Comparison of ENCODE assay signal across 17 mouse cellular contexts in the genomic region with DNA sequence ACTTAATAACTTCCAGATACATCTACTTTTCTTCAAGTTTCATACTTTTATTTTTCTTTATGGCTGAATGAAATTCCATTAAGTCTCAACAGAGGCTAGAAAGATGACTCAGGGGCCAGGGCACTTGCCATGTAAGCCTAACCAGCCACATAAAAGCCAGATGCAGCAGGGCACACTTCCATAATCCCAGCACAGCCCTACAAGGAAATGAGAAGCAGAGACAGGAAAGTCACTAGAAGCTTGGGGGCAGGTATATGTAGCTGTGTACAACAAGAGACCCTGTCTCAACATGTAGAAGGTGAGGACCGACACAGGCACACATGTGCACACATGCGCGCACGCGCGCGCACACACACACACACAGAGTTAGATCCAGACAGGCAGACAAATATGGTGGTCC. TPM values are rescaled to one million over a fixed set of nuclear protein-coding genes. Genes with fewer than 3 reads are reported as not detected.
A peak's percentile ranks its signal among the peaks of the same experiment; 100 is the strongest.
DNase-seq lines count a peak whose midpoint lies in the region; ATAC-seq and TF ChIP-seq lines count a peak whose summit lies in the region.
"Had no signal": no experiment of that assay in that cellular context is flagged by ENCODE, and none has a peak within 500 bp of the region (broad histone marks: within the 10 kb centered on the region; RNA-seq: fewer than 3 reads in every experiment).

No protein-coding gene starts in this region.

- peaks cover 6% of the 10 kb centered on the region; the same call in 1 of the 2 replicates for H3K36me3 ChIP-seq in liver, embryonic 12.5 days
- no peaks in the 10 kb centered on the region; the same call in 1 of the 2 replicates for H3K36me3 ChIP-seq in liver, embryonic 11.5 days (ENCODE audit: control insufficient read depth, insufficient read depth, low read length)
- H3K36me3 ChIP-seq in stomach, embryonic 15.5 days = no peaks in the 10 kb centered on the region
- H3K36me3 ChIP-seq in thymus, adult 2 months (ENCODE audit: control insufficient read depth, insufficient read depth, low read length) = no peaks in the 10 kb centered on the region

- no peak overlapping the region for H3K9ac ChIP-seq in liver, embryonic 12.5 days
- no peak overlapping the region for H3K9ac ChIP-seq in liver, embryonic 11.5 days (ENCODE audit: low read depth, low read length)
- H3K9ac ChIP-seq in stomach, embryonic 15.5 days = no peak overlapping the region
- H3K9ac ChIP-seq: limb, embryonic 15.5 days had no signal

- no peak for ATAC-seq in liver, embryonic 12.5 days
- no peak for ATAC-seq in liver, embryonic 11.5 days (replicated peaks; ENCODE audit: low FRiP score)
- 0 out of 2 replicates have a peak, but pooled peaks have one; percentile 16 for ATAC-seq in stomach, embryonic 15.5 days (ENCODE audit: insufficient read depth, low FRiP score, low read depth)
- ATAC-seq: hindbrain, postnatal 0 days; lung, postnatal 0 days had no signal

- H3K4me1 ChIP-seq in liver, embryonic 12.5 days = peaks cover 94% of the 10 kb centered on the region
- peaks cover 62% of the 10 kb centered on the region for H3K4me1 ChIP-seq in liver, embryonic 11.5 days (replicated peaks; ENCODE audit: control insufficient read depth, insufficient read depth, low read length)
- 0 out of 2 replicates have a peak, but pooled peaks cover 5% of the 10 kb centered on the region for H3K4me1 ChIP-seq in stomach, embryonic 15.5 days
- H3K4me1 ChIP-seq in thymus, adult 2 months (replicated peaks; ENCODE audit: control insufficient read depth, insufficient read depth, low read length) = no peaks in the 10 kb centered on the region

- H3K27ac ChIP-seq in liver, embryonic 12.5 days = peak overlapping the region; percentile 8; the same call in 1 of the 2 replicates
- H3K27ac ChIP-seq in liver, embryonic 11.5 days (ENCODE audit: low read depth, low read length) = no peak overlapping the region
- H3K27ac ChIP-seq in stomach, embryonic 15.5 days = no peak overlapping the region
- H3K27ac ChIP-seq in thymus, adult 2 months (ENCODE audit: control insufficient read depth, insufficient read depth, low read length) = no peak overlapping the region
- H3K27ac ChIP-seq: heart, adult 2 months; hindbrain, postnatal 0 days; left cerebral cortex, adult 2 months; limb, embryonic 15.5 days had no signal

- WGBS in liver, embryonic 12.5 days (ENCODE audit: insufficient replicate concordance) = 96% methylated on average over 7 of the region's 7 CpGs
- WGBS in liver, embryonic 11.5 days = 96% methylated on average over 7 of the region's 7 CpGs
- 93% methylated on average over 7 of the region's 7 CpGs for WGBS in stomach, embryonic 15.5 days
- WGBS in thymus, adult 2 months = 97% methylated on average over 7 of the region's 7 CpGs

- no peaks in the 10 kb centered on the region for H3K9me3 ChIP-seq in liver, embryonic 12.5 days (replicated peaks)
- no peaks in the 10 kb centered on the region for H3K9me3 ChIP-seq in liver, embryonic 11.5 days (ENCODE audit: control insufficient read depth, low read length)
- H3K9me3 ChIP-seq in stomach, embryonic 15.5 days = no peaks in the 10 kb centered on the region
- H3K9me3 ChIP-seq: limb, embryonic 15.5 days had no signal

- no peaks in the 10 kb centered on the region for H3K27me3 ChIP-seq in liver, embryonic 12.5 days (replicated peaks)
- no peaks in the 10 kb centered on the region for H3K27me3 ChIP-seq in liver, embryonic 11.5 days (replicated peaks; ENCODE audit: control insufficient read depth, insufficient read depth, low read length)
- H3K27me3 ChIP-seq in stomach, embryonic 15.5 days (replicated peaks) = no peaks in the 10 kb centered on the region
- no peaks in the 10 kb centered on the region for H3K27me3 ChIP-seq in thymus, adult 2 months (ENCODE audit: control insufficient read depth, insufficient read depth, low read length)
- H3K27me3 ChIP-seq: limb, embryonic 15.5 days had no signal

- no peak overlapping the region for H3K4me2 ChIP-seq in liver, embryonic 12.5 days
- H3K4me2 ChIP-seq in liver, embryonic 11.5 days = no peak overlapping the region
- H3K4me2 ChIP-seq in stomach, embryonic 15.5 days = no peak overlapping the region
- H3K4me2 ChIP-seq: limb, embryonic 15.5 days had no signal

- H3K4me3 ChIP-seq in liver, embryonic 12.5 days = no peak overlapping the region
- no peak overlapping the region for H3K4me3 ChIP-seq in liver, embryonic 11.5 days (ENCODE audit: low read depth, low read length)
- no peak overlapping the region for H3K4me3 ChIP-seq in stomach, embryonic 15.5 days (replicated peaks)
- no peak overlapping the region for H3K4me3 ChIP-seq in thymus, adult 2 months (ENCODE audit: control insufficient read depth, insufficient read depth, low read length)
- H3K4me3 ChIP-seq: heart, adult 2 months; left cerebral cortex, adult 2 months; limb, embryonic 15.5 days had no signal

- no peak for TF ChIP-seq CTCF in thymus, adult 2 months (IDR thresholded peaks at IDR 0.05; ENCODE audit: borderline replicate concordance, control insufficient read depth, extremely low read depth, insufficient read depth, low read length, poor library complexity)

- TF ChIP-seq POLR2A in thymus, adult 2 months (IDR thresholded peaks at IDR 0.05; ENCODE audit: control insufficient read depth, extremely low read depth, insufficient read depth, low read length, poor library complexity) = no peak

- DNase-seq in gastrocnemius, postnatal 14 days = peak; percentile 24
- DNase-seq in gastrocnemius, adult 18-20 months (ENCODE audit: low spot score) = no peak
- DNase-seq in liver, embryonic 11.5 days (ENCODE audit: low spot score) = no peak
- DNase-seq in NIH3T3 (ENCODE audit: low read depth) = peak; percentile 63
- no peak for DNase-seq in thymus, adult 2 months
- DNase-seq: adrenal gland, postnatal 25 days; cerebellum, postnatal 10 days; heart, adult 2 months; heart, postnatal 14 days; retina, postnatal 1 day; thymus, postnatal 25 days had no signal

- intact Hi-C loops in gastrocnemius, postnatal 14 days (cut with DNase I; ENCODE audit: low total_unique reads) = no loop called here

RNA-seq across cellular contexts. Expression of gene Lrp6, which starts 38.4 kb away (rescaled TPM):
- 10 to 100 TPM; 40.9 to 41.9 TPM for total RNA-seq in gastrocnemius, postnatal 14 days (2021)
- total RNA-seq in gastrocnemius, adult 18-20 months (2021) = 10 to 100 TPM; 39.3 to 39.7 TPM
- polyA plus RNA-seq in liver, embryonic 12.5 days (2016; fragmentation: Nextera tagmentation; extraction: Ambion mirVana) = 12.6 and 13.1 TPM in 2 replicates
- polyA plus RNA-seq in liver, embryonic 11.5 days (2014; fragmentation: Nextera tagmentation; extraction: Ambion mirVana) = 14.1 and 17.1 TPM in 2 replicates
- 23.6 and 26.5 TPM in 2 replicates for polyA plus RNA-seq in stomach, embryonic 15.5 days (2015; fragmentation: Nextera tagmentation; extraction: Ambion mirVana)
- polyA plus RNA-seq in thymus, adult 2 months (2012; rRNA removed) = 28.3 and 33.8 TPM in 2 replicates

Comparison
In these comparisons a context has a peak if more than half of its experiments do, and no peak if none do; other contexts are left out.
1. DNase-seq: peak in gastrocnemius, postnatal 14 days (single experiment) and NIH3T3 (single experiment); none in gastrocnemius, adult 18-20 months (single experiment), liver, embryonic 11.5 days (single experiment) and thymus, adult 2 months (single experiment).